Mouse (Mus musculus) liver, embryonic 14.5 days (tissue): ENCODE data around the gene Misp. TPM values are rescaled to one million over a fixed set of nuclear protein-coding genes. Genes with fewer than 3 reads are reported as not detected.

Source experiments
- ATAC-seq: fragments of 200-750 bp; cut with Nextera tagmentation; 2 replicates; pipeline ENCODE4 v1.8.0; 2017; ENCODE audit warnings: moderate number of reproducible peaks, mild to moderate bottlenecking, moderate library complexity; ENCODE audit not compliant: insufficient read depth
- DNase-seq, 3 experiments: peaks; one replicate each; pipeline ENCODE4 v3.0.0-alpha.2; 2012 to 2013; ENCODE audit warnings: low read depth in 3 of 3, low spot score in 3 of 3
- H3K27ac ChIP-seq: fragments of 300-500 bp; sonication (generic); 2 replicates; pipeline ENCODE4 v1.5.1; 2014; ENCODE audit warnings: moderate library complexity, mild to moderate bottlenecking, control low read depth, inconsistent platforms
- H3K27me3 ChIP-seq: fragments of 300-500 bp; sonication (generic); 2 replicates; pipeline ENCODE4 v1.6.1; 2014; ENCODE audit warnings: mild to moderate bottlenecking, low read length, moderate library complexity; ENCODE audit not compliant: control insufficient read depth, insufficient read depth
- H3K36me3 ChIP-seq: fragments of 300-500 bp; sonication (generic); replicated peaks from 2 replicates; pipeline ENCODE4 v1.6.1; 2014; ENCODE audit warnings: low read depth; ENCODE audit not compliant: control insufficient read depth, insufficient read depth
- H3K4me1 ChIP-seq, 2 experiments: fragments of 200-500 bp in 1 of 2; fragments of 300-500 bp in 1 of 2; sonication (generic) in 1 of 2; replicated peaks; 2 replicates each; pipeline ENCODE4 v1.6.1; 2012 to 2014; ENCODE audit warnings: antibody characterized with exemption in 1 of 2, inconsistent platforms in 1 of 2, low read length in 1 of 2; ENCODE audit not compliant: control insufficient read depth in 2 of 2, insufficient read depth in 2 of 2
- H3K4me2 ChIP-seq: fragments of 300-500 bp; sonication (generic); 2 replicates; pipeline ENCODE4 v1.6.1; 2014; ENCODE audit warnings: low read depth, mild to moderate bottlenecking, control low read depth, moderate library complexity
- H3K4me3 ChIP-seq, 2 experiments: fragments of 200-500 bp in 1 of 2; fragments of 300-500 bp in 1 of 2; sonication (generic) in 1 of 2; 2 replicates each; pipeline ENCODE4 v1.5.1; 2012 to 2014; ENCODE audit warnings: low read depth in 2 of 2, low read length in 2 of 2, mild to moderate bottlenecking in 2 of 2, control low read depth in 1 of 2, inconsistent platforms in 1 of 2, moderate library complexity in 1 of 2; ENCODE audit not compliant: insufficient read depth in 1 of 2
- H3K9ac ChIP-seq: fragments of 300-500 bp; sonication (generic); replicated peaks from 2 replicates; pipeline ENCODE4 v1.6.1; 2014; ENCODE audit warnings: mild to moderate bottlenecking, control low read depth, moderate library complexity
- H3K9me3 ChIP-seq: fragments of 300-500 bp; sonication (generic); 2 replicates; pipeline ENCODE4 v1.6.1; 2016; ENCODE audit warnings: low read length, mixed read lengths; ENCODE audit not compliant: control insufficient read depth
- CTCF ChIP-seq: IDR thresholded peaks from 2 replicates; pipeline ENCODE4 v1.5.1; 2016; ENCODE audit warnings: antibody characterized with exemption, low read depth, control low read depth
- EP300 ChIP-seq: IDR thresholded peaks from 2 replicates; pipeline ENCODE4 v1.6.1; 2016; ENCODE audit warnings: antibody characterized with exemption, low read depth
- WGBS: fragments of 180-500 bp; shearing (Covaris S2); extraction: QIAGEN DNeasy Blood & Tissue Kit; methylation state at CpG from one replicate; pipeline ENCODE4 v1.1.7; 2014; ENCODE audit not compliant: insufficient replicate concordance; 5-methylcytosine and 5-hydroxymethylcytosine counted together
- polyA plus RNA-seq, 2 experiments: library from polyadenylated mRNA; depleted of rRNA in 1 of 2; stranded (reverse) in 1 of 2; unstranded in 1 of 2; fragments of >200 nt; fragmentation: Nextera tagmentation in 1 of 2; extraction: Ambion mirVana in 1 of 2; gene quantifications; 2 replicates each; pipeline versions ENCODE4 v1.2.1 to v1.2.3; 2012 to 2014

Misp gene
- polyA plus RNA-seq, 2 experiments = 0.13 to 0.41 TPM

DNA sequence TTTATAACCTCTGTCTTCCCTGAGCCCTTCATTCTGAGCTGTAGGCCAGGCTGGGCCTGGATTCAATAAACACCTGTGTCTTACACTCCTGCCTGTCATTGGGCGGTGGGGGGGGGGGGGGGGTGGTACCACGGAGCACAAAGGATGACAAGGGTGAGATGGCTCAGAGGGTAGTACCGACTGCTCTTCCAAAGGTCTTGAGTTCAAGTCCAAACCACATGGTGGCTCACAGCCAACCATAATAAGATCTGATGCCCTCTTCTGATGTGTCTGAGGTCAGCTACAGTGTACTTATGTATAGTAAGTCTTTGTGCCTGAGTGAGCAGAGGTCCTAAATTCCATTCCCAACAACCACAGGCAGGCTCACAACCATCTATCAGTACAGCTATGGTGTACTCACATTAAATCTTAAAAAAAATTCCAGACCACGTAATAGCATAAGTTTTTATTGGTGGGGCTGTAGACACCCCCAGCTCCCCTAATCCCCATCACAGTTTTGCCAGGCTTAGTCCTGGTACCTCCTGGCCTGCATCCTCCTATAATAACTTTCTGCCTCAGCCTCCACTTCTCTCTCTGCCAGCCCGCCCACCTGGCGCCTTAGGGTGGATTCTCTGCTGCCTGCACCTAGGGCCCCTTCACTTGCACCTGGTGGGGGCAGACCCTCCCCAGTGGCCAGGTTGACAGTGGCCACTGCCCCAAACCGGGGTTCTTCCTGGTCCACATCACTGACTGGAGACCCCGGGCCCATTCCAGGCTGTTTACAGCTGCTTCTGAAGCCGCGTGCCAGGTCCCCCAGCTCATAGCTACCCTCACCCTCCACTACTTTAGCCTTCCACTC is 43.8 kb downstream of the Misp start:
- no peak for DNase-seq
- H3K9ac ChIP-seq = no peak overlapping the region
- H3K27me3 ChIP-seq = no peaks in the 10 kb centered on the region
- TF ChIP-seq CTCF (no peak), EP300 (no peak)
- 48% methylated on average over 10 of the region's 10 CpGs for WGBS
- peak; percentile 12 for ATAC-seq
- H3K36me3 ChIP-seq = peaks cover 45% of the 10 kb centered on the region
- H3K4me2 ChIP-seq = no peak overlapping the region
- H3K4me1 ChIP-seq = no peaks in the 10 kb centered on the region
- no peak overlapping the region for H3K27ac ChIP-seq
- H3K9me3 ChIP-seq = no peaks in the 10 kb centered on the region
- no peak overlapping the region for H3K4me3 ChIP-seq

DNA sequence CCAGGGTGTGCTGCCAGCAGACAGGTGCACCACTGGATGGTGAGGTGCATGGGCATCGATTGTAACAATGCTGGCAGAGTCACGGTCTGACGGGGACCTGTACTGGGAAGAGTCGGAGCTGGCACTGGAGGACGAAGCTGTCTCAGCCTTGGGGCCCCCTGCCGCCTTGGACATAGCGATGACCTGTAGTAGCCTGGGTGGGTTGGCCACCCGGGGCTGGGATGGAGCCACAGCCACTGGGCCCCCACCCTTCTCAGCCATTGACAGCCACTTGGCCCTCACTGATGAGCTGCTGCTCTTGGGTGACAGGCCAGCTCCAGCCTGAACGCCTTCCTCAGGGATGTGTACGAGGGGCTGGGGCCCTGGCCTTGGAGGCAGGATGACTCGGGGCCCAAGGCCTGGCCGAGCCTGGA is 44.4 kb downstream of the Misp start:
- Histone ChIP-seq H3K27me3 (no peaks in the 10 kb centered on the region), H3K9me3 (no peaks in the 10 kb centered on the region), H3K4me1 (no peaks in the 10 kb centered on the region), H3K36me3 (peaks cover 38% of the 10 kb centered on the region), H3K27ac (no peak overlapping the region), H3K4me2 (no peak overlapping the region), H3K9ac (no peak overlapping the region), H3K4me3 (no peak overlapping the region)
- 0 out of 2 replicates have a peak, but pooled peaks have one; percentile 11 for ATAC-seq
- WGBS = 65% methylated on average over 12 of the region's 12 CpGs
- DNase-seq = no peak
- TF ChIP-seq CTCF = no peak
- TF ChIP-seq EP300 = no peak

DNA sequence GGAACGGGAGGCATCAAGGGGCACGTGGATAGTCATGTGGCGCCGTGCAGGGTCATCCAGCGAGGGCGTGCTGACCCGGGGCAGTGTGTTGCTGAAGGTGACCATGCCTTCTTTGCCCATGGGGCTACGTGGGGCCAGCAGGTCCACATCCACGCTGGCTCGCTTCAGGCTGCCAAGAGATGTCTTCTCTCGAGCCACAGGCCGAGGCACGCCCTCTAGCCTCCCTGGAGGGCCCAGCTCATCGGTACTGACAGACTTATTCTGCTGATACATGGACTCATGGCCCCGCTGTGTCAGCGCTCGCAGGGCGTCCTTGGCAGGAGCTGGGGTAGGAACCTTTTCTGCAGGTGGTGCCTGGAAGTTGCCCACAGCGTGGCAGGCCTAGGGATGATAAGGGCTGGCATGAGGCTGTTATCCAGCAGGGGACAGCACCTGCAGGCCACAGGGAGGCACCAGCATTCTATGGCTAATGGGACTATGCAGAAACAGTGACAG is 45.1 kb downstream of the Misp start:
- Histone ChIP-seq H3K27ac (no peak overlapping the region), H3K9me3 (no peaks in the 10 kb centered on the region), H3K9ac (no peak overlapping the region), H3K4me1 (no peaks in the 10 kb centered on the region), H3K27me3 (no peaks in the 10 kb centered on the region), H3K4me2 (no peak overlapping the region), H3K36me3 (peaks cover 32% of the 10 kb centered on the region), H3K4me3 (no peak overlapping the region)
- WGBS = 60% methylated on average over 19 of the region's 19 CpGs
- DNase-seq (no peak), ATAC-seq (peak; percentile 11; the same call in 1 of the 2 replicates)
- peak; percentile 73 for TF ChIP-seq CTCF
- no peak for TF ChIP-seq EP300

DNA sequence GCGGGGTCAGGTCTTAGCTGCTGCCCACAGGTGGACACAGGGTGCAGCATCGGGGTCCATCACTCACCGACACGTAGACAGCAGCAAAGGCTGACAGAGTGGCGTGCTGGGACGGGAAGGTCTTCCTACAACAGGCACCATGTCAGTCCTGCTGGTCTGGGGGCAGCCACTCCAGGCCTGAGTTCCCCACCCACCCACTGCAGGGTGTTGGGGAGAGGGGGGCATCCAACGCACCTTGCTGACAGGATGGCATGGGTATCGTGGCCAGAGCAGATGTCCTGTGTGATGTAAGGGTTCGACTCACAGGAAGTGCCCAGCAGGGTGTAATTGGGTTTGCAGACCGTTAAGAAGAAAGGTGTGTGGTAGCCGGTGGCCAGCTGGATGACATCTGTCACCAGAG is 45.8 kb downstream of the Misp start:
- ATAC-seq = no peak
- TF ChIP-seq CTCF (no peak), EP300 (no peak)
- WGBS = 77% methylated on average over 11 of the region's 11 CpGs

DNA sequence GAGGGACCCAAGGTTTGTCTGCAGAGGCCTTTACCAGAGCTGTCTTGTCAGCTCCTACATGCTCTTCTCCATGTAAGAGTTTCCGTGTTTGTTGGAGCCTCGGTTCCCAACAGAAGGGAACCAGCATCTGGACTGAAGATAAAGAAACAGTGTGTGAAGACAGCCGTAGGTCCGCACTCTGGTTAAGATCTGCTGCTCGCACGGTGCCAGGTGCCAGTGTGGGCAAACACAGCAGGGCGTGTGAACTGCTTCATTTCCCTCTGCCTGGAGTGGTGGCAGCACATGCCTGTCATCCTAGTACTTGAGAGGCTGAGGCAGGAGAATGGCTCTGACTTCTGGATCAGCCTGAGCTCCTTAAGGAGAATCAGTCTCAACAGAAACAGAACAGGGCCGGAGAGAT is 51.1 kb downstream of the Misp start:
- Histone ChIP-seq H3K4me3 (no peak overlapping the region), H3K4me1 (no peaks in the 10 kb centered on the region; a peak in 1 of 4 replicates), H3K9me3 (no peaks in the 10 kb centered on the region), H3K9ac (no peak overlapping the region), H3K27me3 (peaks cover 14% of the 10 kb centered on the region), H3K36me3 (no peaks in the 10 kb centered on the region), H3K27ac (no peak overlapping the region), H3K4me2 (no peak overlapping the region)
- 71% methylated on average over 8 of the region's 8 CpGs for WGBS
- DNase-seq = no peak
- TF ChIP-seq EP300 = no peak
- TF ChIP-seq CTCF = no peak
- no peak for ATAC-seq

More for the DNA sequence above, 45.8 kb downstream of the Misp start:
- Histone ChIP-seq H3K9ac (no peak overlapping the region), H3K4me2 (no peak overlapping the region), H3K4me1 (no peaks in the 10 kb centered on the region), H3K9me3 (no peaks in the 10 kb centered on the region), H3K36me3 (peaks cover 24% of the 10 kb centered on the region), H3K27me3 (no peaks in the 10 kb centered on the region), H3K4me3 (no peak overlapping the region), H3K27ac (no peak overlapping the region)
- DNase-seq = no peak
